In the genomic region with DNA sequence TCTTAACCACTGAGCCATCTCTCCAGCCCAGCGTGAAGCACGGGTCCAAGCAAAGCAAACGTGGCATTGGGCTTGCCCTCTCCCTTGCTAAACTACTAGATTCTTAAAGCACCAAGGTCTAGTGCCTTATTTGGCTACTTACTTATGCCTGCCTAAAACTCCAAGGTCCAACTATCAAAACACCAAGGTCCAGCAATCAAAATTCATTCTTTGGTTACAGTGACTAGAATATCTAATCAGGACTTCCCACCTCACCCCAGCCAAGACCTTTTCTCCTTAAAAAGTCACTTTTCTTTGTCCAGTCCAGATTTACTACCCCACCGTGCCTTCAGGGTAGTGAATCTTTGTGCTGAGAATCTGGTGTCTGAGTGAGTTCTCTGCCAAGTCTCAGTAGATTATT, we compare ENCODE assay signal across 10 mouse cellular contexts.
"Had no signal": no experiment of that assay in that cellular context is flagged by ENCODE, and none has a peak within 500 bp of the region (broad histone marks: within the 10 kb centered on the region; RNA-seq: fewer than 3 reads in every experiment).

No protein-coding gene starts in this region.

- DNase-seq: kidney, adult 9 months; kidney, postnatal 36 days; layer of hippocampus, adult 9-11 months; layer of hippocampus, postnatal 36 days; liver; liver, embryonic 13.5 days; liver, postnatal 0 days; lung, postnatal 14 days; right cerebral cortex, adult 18-20 months; right cerebral cortex, postnatal 25 days had no signal
